Mouse (Mus musculus) midbrain, embryonic 12.5 days (tissue): ENCODE results near the gene Pelo. TPM values are rescaled to one million over a fixed set of nuclear protein-coding genes. Genes with fewer than 3 reads are reported as not detected.

ENCODE experiments used
- ATAC-seq: fragments of 200-750 bp; cut with Nextera tagmentation; 2 replicates; pipeline ENCODE4 v1.8.0; 2017; ENCODE audit warnings: low read depth, moderate TSS enrichment, moderate library complexity; ENCODE audit not compliant: low FRiP score
- H3K27ac ChIP-seq: fragments of 300-500 bp; sonication (generic); replicated peaks from 2 replicates; pipeline ENCODE4 v1.5.1; 2016; ENCODE audit warnings: mild to moderate bottlenecking
- H3K27me3 ChIP-seq: fragments of 300-500 bp; sonication (generic); 2 replicates; pipeline ENCODE4 v1.6.1; 2016; ENCODE audit warnings: mild to moderate bottlenecking
- H3K36me3 ChIP-seq: fragments of 300-500 bp; sonication (generic); 2 replicates; pipeline ENCODE4 v1.6.1; 2016
- H3K4me1 ChIP-seq: fragments of 300-500 bp; sonication (generic); 2 replicates; pipeline ENCODE4 v1.6.1; 2016
- H3K4me2 ChIP-seq: fragments of 300-500 bp; sonication (generic); replicated peaks from 2 replicates; pipeline ENCODE4 v1.6.1; 2016; ENCODE audit warnings: mild to moderate bottlenecking, moderate library complexity
- H3K4me3 ChIP-seq: fragments of 300-500 bp; sonication (generic); 2 replicates; pipeline ENCODE4 v1.5.1; 2016; ENCODE audit warnings: mild to moderate bottlenecking
- H3K9ac ChIP-seq: fragments of 300-500 bp; sonication (generic); replicated peaks from 2 replicates; pipeline ENCODE4 v1.6.1; 2016; ENCODE audit warnings: mild to moderate bottlenecking, moderate library complexity
- H3K9me3 ChIP-seq: fragments of 300-500 bp; sonication (generic); 2 replicates; pipeline ENCODE4 v1.6.1; 2016; ENCODE audit warnings: mild to moderate bottlenecking
- WGBS: fragments of 180-500 bp; shearing (Covaris S2); methylation state at CpG from one replicate; pipeline ENCODE4 v1.1.7; 2016; 5-methylcytosine and 5-hydroxymethylcytosine counted together
- polyA plus RNA-seq: library from polyadenylated mRNA; unstranded; fragments of >200 nt; fragmentation: Nextera tagmentation; extraction: Ambion mirVana; gene quantifications from 2 replicates; pipeline ENCODE4 v1.2.1, GENCODE M21; 2016

Pelo gene
- polyA plus RNA-seq, 1 experiment from 2014 or later, result 4.1 TPM

- Histone ChIP-seq H3K4me1 (no peaks in the 10 kb centered on the region), H3K27ac (no peak overlapping the region), H3K9me3 (no peaks in the 10 kb centered on the region), H3K4me3 (no peak overlapping the region), H3K36me3 (no peaks in the 10 kb centered on the region), H3K4me2 (no peak overlapping the region), H3K27me3 (no peaks in the 10 kb centered on the region), H3K9ac (no peak overlapping the region)
- WGBS, result 86% methylated on average over 3 of the region's 3 CpGs
- no peak for ATAC-seq
These were observed 27.1 kb upstream of the Pelo start for GRCm38 (mm10) chr13:115116930-115117621.

- no peaks in the 10 kb centered on the region for H3K27me3 ChIP-seq
- H3K4me1 ChIP-seq, result no peaks in the 10 kb centered on the region
- no peaks in the 10 kb centered on the region for H3K9me3 ChIP-seq
- H3K36me3 ChIP-seq, result no peaks in the 10 kb centered on the region
- no peak overlapping the region for H3K27ac ChIP-seq
- WGBS, result 83% methylated on average over 4 of the region's 4 CpGs
- no peak overlapping the region for H3K9ac ChIP-seq
- no peak overlapping the region for H3K4me3 ChIP-seq
- H3K4me2 ChIP-seq, result no peak overlapping the region
- ATAC-seq, result no peak
These were observed 19.6 kb upstream of the Pelo start for GRCm38 (mm10) chr13:115109628-115110027.

- no peak for ATAC-seq
- H3K9me3 ChIP-seq, result no peaks in the 10 kb centered on the region
- H3K4me1 ChIP-seq, result no peaks in the 10 kb centered on the region
- no peak overlapping the region for H3K4me3 ChIP-seq
- H3K4me2 ChIP-seq, result no peak overlapping the region
- no peaks in the 10 kb centered on the region for H3K36me3 ChIP-seq
- H3K9ac ChIP-seq, result no peak overlapping the region
- H3K27ac ChIP-seq, result no peak overlapping the region
- peaks cover 5% of the 10 kb centered on the region for H3K27me3 ChIP-seq
- WGBS, result 82% methylated on average over 8 of the region's 8 CpGs
These were observed 17.4 kb upstream of the Pelo start for GRCm38 (mm10) chr13:115107436-115107835.

GRCm38 (mm10) chr13:115106183-115106582 is 16.2 kb upstream of the Pelo start:
- H3K36me3 ChIP-seq, result no peaks in the 10 kb centered on the region
- no peaks in the 10 kb centered on the region for H3K9me3 ChIP-seq
- no peak for ATAC-seq
- 87% methylated on average over 10 of the region's 10 CpGs for WGBS
- peaks cover 9% of the 10 kb centered on the region for H3K27me3 ChIP-seq
- no peak overlapping the region for H3K4me3 ChIP-seq
- H3K4me2 ChIP-seq, result no peak overlapping the region
- no peak overlapping the region for H3K27ac ChIP-seq
- H3K4me1 ChIP-seq, result peaks cover 7% of the 10 kb centered on the region; the same call in 1 of the 2 replicates
- H3K9ac ChIP-seq, result no peak overlapping the region

GRCm38 (mm10) chr13:115102754-115103153 is 12.8 kb upstream of the Pelo start:
- peaks cover 32% of the 10 kb centered on the region for H3K27me3 ChIP-seq
- ATAC-seq, result no peak

GRCm38 (mm10) chr13:115101355-115102191 is 11.6 kb upstream of the Pelo start, which contains the start of the genes Gm49395 and Itga1:
TSS of gene Gm49395 (minus strand) at chr13:115101921.
TSS of gene Itga1 (minus strand) at chr13:115101964.
- ATAC-seq, result peak; percentile 78
- WGBS, result under 1% methylated on average over 39 of the region's 39 CpGs
- Histone ChIP-seq H3K27ac (no peak within 1 kb of the TSS), H3K9me3 (no peaks in the 10 kb centered on the region), H3K4me1 (peaks cover 8% of the 10 kb centered on the region; the same call in 1 of the 2 replicates), H3K36me3 (no peaks in the 10 kb centered on the region), H3K9ac (peak within 1 kb of the TSS; percentile 39; the same call in 1 of the 2 replicates), H3K4me3 (peak within 1 kb of the TSS; percentile 44), H3K4me2 (peak within 1 kb of the TSS; percentile 71), H3K27me3 (peaks cover 32% of the 10 kb centered on the region)

More at GRCm38 (mm10) chr13:115102754-115103153, 12.8 kb upstream of the Pelo start:
- no peak overlapping the region for H3K27ac ChIP-seq
- no peak overlapping the region for H3K4me3 ChIP-seq
- H3K36me3 ChIP-seq, result no peaks in the 10 kb centered on the region
- H3K9ac ChIP-seq, result no peak overlapping the region
- H3K4me2 ChIP-seq, result no peak overlapping the region
- peaks cover 8% of the 10 kb centered on the region; the same call in 1 of the 2 replicates for H3K4me1 ChIP-seq
- WGBS, result 95% methylated on average over 2 of the region's 2 CpGs
- H3K9me3 ChIP-seq, result no peaks in the 10 kb centered on the region

- H3K9me3 ChIP-seq, result no peaks in the 10 kb centered on the region
- 31% methylated on average over 11 of the region's 11 CpGs for whole genome bisulfite sequencing
- no peak overlapping the region for H3K9ac ChIP-seq
- no peaks in the 10 kb centered on the region for H3K36me3 ChIP-seq
- H3K4me2 ChIP-seq, result peak overlapping the region; percentile 71
- no peak for ATAC-seq
- peaks cover 8% of the 10 kb centered on the region; the same call in 1 of the 2 replicates for H3K4me1 ChIP-seq
- no peak overlapping the region for H3K27ac ChIP-seq
- no peak overlapping the region for H3K4me3 ChIP-seq
- H3K27me3 ChIP-seq, result peaks cover 32% of the 10 kb centered on the region
These were observed 10.6 kb upstream of the Pelo start for GRCm38 (mm10) chr13:115100381-115101177.

- peaks cover 32% of the 10 kb centered on the region for H3K27me3 ChIP-seq
- WGBS, result 80% methylated on average over 9 of the region's 9 CpGs
These were observed 9.4 kb upstream of the Pelo start for GRCm38 (mm10) chr13:115099381-115099780.

GRCm38 (mm10) chr13:115098227-115098626 is 8.2 kb upstream of the Pelo start:
- no peak overlapping the region for H3K9ac ChIP-seq
- 85% methylated on average over 3 of the region's 3 CpGs for WGBS
- peaks cover 8% of the 10 kb centered on the region; the same call in 1 of the 2 replicates for H3K4me1 ChIP-seq
- no peak overlapping the region for H3K4me3 ChIP-seq
- H3K9me3 ChIP-seq, result no peaks in the 10 kb centered on the region
- H3K27ac ChIP-seq, result no peak overlapping the region
- H3K4me2 ChIP-seq, result no peak overlapping the region
- no peak for ATAC-seq
- H3K36me3 ChIP-seq, result no peaks in the 10 kb centered on the region
- peaks cover 32% of the 10 kb centered on the region for H3K27me3 ChIP-seq

More at GRCm38 (mm10) chr13:115099381-115099780, 9.4 kb upstream of the Pelo start:
- no peak for ATAC-seq
- Histone ChIP-seq H3K9me3 (no peaks in the 10 kb centered on the region), H3K4me1 (peaks cover 8% of the 10 kb centered on the region; the same call in 1 of the 2 replicates), H3K4me2 (no peak overlapping the region), H3K27ac (no peak overlapping the region), H3K4me3 (no peak overlapping the region), H3K36me3 (no peaks in the 10 kb centered on the region), H3K9ac (no peak overlapping the region)

GRCm38 (mm10) chr13:115096965-115097364 is 7.0 kb upstream of the Pelo start:
- 57% methylated on average over 5 of the region's 5 CpGs for WGBS
- H3K4me3 ChIP-seq, result no peak overlapping the region

GRCm38 (mm10) chr13:115096216-115096615 is 6.2 kb upstream of the Pelo start:
- Histone ChIP-seq H3K9me3 (no peaks in the 10 kb centered on the region), H3K36me3 (no peaks in the 10 kb centered on the region), H3K4me2 (no peak overlapping the region), H3K27ac (no peak overlapping the region), H3K4me3 (no peak overlapping the region), H3K27me3 (peaks cover 24% of the 10 kb centered on the region), H3K4me1 (peaks cover 2% of the 10 kb centered on the region; the same call in 1 of the 2 replicates), H3K9ac (no peak overlapping the region)
- ATAC-seq, result no peak
- 68% methylated on average over 2 of the region's 2 CpGs for WGBS

More at GRCm38 (mm10) chr13:115096965-115097364, 7.0 kb upstream of the Pelo start:
- ATAC-seq, result no peak
- Histone ChIP-seq H3K36me3 (no peaks in the 10 kb centered on the region), H3K9me3 (no peaks in the 10 kb centered on the region), H3K27me3 (peaks cover 27% of the 10 kb centered on the region), H3K4me1 (peaks cover 5% of the 10 kb centered on the region; the same call in 1 of the 2 replicates), H3K4me2 (no peak overlapping the region), H3K27ac (no peak overlapping the region), H3K9ac (no peak overlapping the region)
